Mouse (Mus musculus) cerebellum, adult 11 months (tissue): ENCODE results near the gene Pfdn6.

Experiments
- DNase-seq: peaks from one replicate; pipeline ENCODE4 v3.0.0; 2022

Pfdn6 gene

DNA sequence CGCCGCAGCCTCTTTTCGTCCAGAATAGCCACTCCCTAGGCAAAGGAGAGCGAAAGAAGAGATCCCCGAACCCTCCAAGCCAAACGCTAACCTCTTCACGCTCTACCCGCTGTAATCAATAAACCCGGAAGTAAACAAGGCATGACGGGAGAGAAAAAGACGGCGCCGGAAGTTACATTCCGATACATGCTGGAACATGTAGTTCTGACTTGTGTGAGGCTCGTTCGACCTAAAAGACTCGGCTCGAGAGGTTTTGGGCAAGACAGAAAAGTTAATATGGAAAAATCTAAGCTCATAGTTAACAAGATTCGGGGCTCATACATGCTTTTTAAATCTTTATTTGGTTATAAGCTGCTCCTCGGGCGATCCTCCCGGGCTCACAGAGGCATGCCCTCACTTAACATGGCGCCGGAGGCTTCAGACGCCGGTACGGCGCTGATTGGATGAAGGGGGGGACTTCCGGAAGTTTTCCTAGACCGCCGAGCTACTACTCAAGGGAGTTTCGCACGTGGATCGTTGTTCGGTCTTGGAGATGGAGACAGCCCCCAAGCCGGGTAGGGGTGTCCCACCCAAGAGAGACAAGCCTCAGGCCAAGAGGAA, at the start of gene Pfdn6, which contains the start of gene Wdr46:
Gene Pfdn6, minus strand, starts transcription at position 138 of the 600 bp plus-strand sequence.
Gene Wdr46, plus strand, starts transcription at position 455 of the 600 bp plus-strand sequence.
- peak; percentile 76 for DNase-seq

DNA sequence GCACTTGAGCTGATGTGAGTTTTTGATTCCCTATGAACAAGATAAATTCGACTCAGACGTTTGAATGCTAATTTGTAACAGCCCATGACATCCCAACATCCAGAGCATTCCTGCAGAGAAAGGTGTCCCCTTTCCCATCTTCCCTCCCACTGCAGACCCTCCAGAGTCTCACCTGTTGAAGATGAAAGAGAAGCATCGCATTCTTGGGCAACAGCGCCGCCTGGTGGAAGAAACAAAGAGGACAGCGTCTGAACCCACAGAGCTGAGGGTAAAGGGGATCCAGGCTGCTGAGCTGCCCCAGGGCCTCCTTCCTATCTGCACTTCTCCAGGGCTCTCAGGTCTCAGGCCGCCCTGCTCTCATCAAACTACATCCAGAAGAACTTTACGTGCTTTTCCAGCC, 42.0 kb upstream of the Pfdn6 start:
- DNase-seq = peak; percentile 64

DNA sequence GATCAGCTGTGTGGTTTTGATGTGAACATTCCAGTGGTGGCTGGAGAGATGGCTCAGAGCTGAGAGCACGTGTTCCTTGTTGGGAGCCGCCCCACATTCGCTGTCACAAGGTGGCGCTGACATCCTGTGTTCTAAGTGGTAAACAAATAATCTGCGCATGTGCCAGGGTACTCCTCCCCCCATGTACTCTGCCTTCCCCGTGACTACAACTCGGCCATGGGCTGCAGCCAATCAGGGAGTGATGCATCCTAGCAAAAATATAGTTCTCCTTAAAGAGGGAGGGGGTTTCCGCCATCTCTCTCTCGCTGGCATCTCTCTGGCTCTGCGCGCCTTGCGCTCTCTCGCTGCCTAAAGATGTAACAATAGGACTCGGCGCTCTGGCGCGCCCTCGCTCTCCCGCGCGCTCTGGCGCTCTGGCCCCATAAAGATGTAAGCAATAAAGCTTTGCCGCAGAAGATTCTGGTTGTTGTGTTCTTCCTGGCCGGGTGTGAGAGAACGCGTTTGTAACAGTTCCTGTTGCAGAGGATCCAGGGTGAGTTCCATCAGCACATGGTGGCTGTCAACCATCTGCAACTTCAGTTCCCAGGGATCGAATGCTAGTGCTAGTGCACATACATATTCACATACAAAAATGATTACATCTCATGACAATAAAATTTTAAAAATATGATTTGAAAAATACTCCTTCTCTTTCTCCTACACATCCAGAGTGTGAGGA, 41.2 kb upstream of the Pfdn6 start:
- peak; percentile 87 for DNase-seq

DNA sequence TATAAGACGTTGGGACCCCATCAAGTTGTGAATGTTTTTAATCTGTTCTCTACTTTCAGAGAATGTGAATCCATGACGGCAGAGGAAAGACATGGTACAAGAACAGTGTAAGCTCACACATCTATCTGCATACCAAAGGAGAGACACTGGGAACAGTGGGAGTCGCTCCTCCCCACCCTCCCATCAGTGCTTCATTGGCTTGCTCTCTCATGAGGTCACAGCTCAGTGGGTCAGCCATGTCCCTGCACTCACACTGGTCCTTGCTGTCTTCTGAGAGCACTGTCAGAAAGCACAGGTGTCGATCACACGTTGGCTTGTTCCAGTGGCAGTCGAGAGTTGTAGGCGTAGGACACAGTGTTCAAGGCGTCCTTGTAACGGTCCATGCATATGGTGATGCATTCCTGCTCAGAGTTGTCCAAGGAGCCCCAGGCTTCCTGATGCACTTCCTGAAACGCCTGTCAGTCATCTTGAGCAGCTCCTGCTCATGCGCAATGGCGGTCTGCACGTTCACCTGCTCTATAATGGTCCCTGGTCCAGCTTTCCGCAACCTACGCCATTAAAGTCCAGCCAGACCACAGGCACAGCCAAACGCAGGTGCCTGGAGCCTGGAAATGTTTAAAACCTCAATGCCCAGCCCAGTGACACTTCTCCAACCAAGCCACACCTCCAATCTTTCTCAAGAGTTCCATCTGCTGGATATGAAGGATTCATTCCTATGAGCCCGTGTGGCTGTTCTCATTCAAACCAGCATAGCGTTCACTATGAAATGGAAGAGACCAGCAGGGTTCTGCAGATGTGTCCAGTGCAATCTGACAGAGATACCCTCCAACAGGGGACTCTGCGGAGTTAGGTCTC, 40.3 kb upstream of the Pfdn6 start:
- no peak for DNase-seq

DNA sequence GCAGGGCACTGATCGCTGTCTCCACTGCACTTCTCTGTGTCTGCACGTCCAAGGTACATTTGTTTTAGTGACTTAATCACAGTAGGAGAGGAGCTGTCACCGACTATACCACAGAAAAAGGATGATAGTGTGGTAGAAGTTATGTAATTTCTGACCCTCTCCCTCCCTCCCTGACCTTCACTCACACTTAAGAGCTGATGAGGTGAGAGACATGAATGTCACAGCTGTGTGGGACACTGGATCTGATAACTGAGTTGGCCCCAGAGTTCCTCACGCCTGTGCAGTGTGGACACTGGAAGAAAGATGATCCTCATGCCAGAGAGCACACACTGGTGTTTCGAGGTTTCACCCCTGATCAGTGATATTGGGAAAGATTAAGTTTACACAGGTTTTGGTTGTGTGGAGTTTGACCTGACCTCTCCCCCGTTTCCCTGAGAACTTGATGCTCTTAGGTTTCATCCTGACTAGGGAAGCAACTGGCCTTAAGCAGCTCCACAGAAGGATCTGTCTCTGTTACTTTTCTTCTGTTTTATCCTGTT, 39.4 kb upstream of the Pfdn6 start:
- DNase-seq = no peak

DNA sequence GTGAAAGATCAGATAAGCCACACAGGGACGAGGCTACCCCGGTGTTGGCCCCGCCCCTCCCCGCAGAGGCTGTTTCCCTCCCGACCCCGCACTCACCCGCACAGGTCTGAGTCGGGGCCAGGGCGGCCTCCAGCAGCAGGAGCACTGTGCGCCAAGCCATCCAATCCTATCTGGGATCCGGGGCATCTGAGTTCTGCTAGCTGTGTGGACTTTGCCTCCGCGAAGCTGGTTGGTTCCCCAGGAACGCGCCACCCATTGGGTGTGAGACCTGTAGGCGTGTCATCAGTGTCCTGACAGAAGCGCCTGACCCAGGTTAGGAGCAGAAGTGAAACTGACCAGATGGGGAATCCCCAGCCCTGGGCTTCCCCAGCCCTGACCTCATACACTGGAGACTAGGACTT, 38.5 kb upstream of the Pfdn6 start:
- DNase-seq = peak; percentile 75

DNA sequence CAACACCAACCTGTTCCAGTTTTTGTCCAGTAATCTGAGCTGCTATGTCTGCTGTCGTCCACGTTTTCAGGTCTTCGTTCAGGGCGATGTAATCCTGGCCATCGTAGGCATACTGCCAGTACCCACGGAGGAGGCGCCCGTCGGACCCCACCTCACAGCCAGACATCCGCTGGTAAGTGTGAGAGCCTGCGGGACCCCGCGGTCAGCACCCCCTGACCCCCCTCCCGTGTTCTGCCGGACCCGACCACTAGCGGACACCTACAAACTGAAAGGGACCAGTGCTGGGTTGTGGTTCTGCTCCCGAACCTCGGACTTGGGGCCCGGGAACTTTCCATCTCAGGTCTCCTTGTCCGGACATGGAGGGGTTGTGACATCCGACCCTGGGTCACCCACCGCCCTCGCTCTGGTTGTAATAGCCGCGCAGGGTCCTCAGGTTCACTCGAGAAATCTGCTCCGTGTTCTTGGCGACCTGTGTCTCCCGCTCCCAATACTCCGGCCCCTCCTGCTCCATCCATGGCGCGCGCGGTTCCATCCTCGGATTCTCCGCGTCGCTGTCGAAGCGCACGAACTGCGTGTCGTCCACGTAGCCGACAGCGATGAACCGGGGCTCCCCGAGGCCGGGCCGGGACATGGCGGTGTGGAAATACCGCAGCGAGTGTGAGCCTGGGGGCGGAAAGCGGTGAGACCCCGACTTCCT, 37.9 kb upstream of the Pfdn6 start:
- DNase-seq = no peak

DNA sequence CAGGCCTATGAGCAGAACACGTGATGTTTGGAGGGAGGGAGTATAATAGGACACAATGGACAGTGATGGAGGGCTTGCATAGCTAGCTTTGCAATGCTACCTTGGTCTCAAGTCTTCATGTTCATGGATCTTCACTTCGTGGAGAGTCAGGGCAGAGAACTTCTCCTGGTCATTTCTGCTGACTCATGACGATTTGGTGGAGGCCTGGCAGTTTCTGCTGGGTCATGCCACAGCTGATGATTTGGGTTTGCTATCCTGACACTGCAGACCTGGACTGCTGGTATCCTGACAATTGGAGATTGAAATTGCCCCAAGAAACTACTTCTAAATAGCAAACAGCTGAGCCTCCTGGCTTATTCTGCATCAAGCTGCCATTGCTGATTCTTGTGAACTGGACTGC, 33.4 kb upstream of the Pfdn6 start:
- no peak for DNase-seq

DNA sequence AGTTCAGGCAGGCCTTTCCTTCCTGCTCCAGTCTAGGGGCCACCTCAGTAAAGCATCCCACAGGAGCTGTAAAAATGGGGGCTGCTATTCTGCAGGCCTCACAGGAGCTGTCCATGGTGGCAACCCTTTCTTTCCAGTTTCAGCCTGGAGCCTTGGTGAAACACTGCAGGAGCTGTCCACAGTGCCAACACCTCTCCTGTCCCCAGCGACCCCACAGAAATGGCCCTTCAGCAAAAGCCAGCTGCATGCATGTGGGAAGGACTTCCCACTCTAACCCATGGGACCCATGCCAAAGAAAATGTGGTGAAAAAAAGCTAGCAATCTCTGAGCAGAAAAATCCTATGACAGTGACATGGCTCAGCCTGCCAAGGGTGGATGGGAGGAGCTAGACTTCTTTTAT, 32.5 kb upstream of the Pfdn6 start:
- DNase-seq = no peak

DNA sequence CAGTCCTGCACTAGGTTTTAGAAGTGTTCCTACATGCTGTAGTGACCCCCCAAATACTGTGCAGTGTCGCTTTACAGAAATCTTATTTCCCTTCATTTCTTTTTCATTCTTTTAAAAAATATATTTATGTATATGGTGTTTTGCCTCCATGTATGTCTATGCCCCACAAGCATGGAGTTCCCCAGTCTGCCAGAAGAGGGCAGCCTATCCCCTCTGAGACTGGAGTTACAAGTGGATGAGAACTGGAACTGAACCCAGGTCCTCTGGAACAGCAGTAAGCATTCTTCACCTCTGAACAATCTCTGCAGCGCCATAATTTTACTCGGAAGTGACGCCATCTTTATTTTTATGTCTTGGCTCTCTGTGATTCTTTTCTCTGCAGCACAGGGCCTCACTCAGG, 29.3 kb upstream of the Pfdn6 start:
- DNase-seq = no peak

DNA sequence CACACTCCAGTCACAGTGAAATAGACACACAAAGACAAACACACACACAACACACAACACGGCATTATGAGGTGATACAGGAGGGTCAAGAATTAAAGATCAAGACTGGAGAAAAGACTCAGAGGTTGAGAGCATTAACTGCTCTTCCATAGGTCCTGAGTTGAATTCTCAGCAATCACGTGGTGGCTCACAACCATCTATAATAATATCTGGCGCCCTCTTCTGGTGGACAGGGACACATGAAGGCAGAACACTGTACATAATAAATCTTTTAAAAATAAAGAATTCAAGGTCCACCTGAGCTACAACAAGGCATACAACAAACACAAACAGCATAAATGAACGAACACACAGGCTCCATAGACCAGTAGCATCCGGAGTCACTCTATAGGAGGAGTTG, 28.8 kb upstream of the Pfdn6 start:
- no peak for DNase-seq

DNA sequence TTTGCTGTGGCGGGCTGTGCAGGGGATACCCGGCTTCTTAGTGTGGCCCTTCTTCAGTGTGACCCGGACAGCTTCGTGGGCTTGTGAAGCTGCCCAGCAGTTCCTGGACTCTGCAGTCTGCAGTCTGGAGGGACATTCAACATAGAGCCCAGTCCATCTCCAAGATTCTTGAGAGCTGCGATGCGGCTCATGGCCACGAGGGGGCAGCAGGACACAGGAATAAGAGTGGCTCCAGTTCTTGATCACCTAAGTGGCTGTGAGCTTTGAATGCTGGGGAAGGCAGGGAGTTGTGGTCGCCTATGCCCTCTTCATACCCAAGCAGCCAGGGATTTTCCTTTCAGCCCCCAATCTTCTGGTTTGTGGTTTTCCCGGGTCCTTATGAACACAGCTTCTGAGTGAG, 28.3 kb upstream of the Pfdn6 start:
- peak; percentile 73 for DNase-seq

DNA sequence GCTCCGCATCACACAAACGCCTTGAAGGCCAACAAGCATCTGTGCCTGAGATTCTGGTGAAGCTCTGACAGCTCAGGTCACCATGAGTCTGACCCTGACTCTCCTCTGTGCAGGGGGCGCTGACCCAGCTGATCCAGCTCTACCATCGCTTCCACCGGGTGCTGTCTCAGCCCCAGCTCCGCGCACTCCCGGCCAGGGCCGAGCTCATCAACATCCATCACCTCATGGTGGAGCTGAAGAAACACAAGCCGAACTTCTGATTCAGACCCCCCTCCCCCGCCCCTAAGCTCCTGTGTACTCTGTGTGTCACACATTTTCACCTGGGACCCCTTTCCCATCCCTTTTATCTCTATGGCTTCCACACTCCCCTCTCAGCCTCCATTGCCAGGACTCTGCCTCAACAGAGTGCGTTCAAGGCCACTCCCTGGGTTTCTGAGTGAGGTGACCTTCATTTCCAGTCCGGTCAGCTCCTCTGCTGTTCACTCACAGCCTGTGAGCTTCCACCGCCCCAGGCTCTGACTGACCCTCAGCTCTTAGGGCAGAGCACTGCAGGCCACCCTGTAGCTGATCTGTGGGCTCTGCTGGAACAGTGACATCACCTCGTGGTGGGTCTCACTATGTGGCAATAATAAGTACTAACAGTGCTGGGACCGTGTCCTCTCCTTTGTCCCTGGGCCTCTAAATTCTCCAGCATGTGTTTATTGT, 25.9 kb upstream of the Pfdn6 start:
- DNase-seq = no peak

DNA sequence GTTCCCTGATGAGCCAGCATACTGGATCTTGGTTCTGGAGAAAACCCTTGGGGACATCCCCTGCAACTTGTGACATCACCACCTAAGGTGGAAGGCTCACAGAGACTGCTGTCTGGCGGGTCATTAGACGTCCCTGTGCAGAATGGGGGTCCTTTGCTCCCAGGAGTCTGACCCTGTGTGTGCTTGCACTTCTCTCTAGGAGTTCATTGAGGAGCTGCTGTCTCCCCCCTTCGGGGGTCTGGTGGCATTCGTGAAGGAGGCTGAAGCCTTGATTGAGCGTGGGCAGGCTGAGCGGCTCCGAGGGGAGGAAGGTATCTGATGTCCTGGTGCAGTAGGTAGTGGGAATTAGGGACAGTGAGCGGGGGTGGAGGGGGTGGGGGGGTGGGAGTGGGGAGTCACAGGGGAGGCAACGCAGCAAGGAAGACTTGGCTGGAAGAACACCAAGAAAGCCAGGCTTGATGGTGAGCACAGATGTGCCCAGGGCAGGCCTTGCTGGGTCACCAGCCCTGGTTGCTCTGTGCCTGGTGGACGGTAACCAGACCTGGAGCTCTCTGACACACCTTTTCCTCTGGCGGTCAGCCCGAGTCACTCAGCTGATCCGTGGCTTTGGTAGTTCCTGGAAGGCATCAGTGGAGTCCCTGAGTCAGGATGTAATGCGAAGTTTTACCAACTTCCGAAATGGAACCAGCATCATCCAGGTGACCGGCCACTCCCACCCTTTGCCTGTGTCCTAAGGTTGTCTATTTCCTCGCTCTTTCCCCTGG, 25.1 kb upstream of the Pfdn6 start:
- no peak for DNase-seq

DNA sequence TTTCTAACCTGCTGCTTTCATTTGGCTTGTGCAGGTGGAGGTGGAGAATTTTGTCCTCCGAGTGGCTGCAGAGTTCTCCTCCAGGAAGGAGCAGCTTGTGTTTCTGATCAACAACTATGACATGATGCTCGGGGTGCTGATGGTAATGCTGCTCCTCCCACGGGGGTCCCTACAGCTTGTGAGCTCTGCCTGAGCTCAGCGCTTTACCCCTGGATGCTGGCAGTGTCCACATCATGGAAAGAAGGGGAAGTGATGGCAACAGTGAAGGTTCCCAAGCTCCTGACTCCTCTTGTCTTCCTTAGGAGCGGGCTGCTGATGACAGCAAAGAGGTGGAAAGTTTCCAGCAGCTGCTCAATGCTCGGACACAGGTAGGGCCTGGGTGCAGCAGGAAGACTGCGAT, 22.7 kb upstream of the Pfdn6 start:
- DNase-seq = no peak

DNA sequence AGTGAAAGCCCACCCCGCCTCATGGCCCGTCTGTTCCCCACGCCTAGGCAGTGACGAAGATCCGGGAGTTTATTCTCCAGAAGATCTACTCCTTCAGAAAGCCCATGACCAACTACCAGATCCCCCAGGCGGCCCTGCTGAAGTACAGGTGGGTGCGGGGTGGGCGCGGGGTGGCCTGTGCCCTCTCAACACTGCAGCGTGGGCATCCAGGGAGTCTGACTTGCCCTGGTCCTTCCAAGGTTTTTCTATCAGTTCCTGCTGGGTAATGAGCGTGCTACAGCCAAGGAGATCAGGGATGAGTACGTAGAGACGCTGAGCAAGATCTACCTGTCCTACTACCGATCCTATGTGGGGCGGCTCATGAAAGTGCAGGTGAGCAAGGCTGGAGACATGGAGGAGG, 19.8 kb upstream of the Pfdn6 start:
- DNase-seq = no peak

DNA sequence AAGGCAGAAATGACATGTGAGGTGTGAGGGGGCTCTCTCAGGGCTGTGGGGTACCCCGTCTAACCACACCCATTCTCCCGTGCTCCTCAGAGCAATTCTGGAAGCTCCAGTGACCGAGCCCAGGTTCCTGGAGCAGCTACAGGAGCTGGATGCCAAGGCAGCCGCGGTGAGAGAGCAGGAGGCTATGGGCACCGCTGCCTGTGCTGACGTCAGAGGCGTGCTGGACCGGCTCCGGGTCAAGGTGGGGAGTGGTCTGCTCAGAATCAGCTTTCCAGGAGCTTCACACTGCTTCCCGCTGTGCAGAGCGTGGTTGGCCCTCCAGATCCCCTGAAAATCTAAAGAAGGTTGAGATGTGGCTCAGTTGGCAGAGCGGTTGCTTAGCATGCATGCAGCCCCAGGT, 19.0 kb upstream of the Pfdn6 start:
- no peak for DNase-seq

DNA sequence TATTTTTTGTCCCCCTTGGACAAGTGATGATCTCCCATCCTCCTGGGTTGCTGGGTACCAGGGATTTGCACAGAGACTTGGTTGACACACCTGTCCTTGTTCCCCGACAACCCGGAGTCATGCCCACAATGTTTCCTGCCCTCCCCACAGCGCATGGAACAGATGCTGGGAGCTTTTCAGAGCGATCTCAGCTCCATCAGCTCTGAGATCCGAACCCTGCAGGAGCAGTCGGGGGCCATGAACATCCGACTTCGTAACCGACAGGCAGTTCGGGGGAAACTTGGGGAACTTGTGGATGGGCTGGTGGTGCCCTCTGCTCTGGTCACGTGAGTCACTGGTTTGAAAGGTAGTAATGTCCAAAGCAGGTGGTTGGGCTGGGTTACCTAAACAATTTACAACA, 18.3 kb upstream of the Pfdn6 start:
- no peak for DNase-seq

DNA sequence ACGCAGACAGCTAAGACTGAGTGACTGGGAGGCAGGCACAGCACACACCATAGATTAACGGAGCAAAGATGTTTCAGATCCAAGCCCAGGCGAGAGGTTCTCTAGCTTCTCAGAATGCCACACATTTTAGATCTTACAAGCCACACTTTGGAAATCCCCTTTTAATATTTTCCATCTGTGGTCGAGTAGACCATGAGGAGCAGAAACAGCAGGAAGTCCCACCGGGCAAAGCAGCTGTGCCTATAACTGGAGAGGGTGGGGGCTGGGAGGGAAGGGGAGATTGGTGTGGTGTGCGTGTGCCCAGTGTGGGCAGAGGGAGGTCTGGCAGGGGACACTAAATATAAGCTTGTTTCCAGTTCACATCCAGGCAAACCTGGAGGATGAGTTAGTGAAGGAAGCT, 17.4 kb upstream of the Pfdn6 start:
- DNase-seq = no peak

DNA sequence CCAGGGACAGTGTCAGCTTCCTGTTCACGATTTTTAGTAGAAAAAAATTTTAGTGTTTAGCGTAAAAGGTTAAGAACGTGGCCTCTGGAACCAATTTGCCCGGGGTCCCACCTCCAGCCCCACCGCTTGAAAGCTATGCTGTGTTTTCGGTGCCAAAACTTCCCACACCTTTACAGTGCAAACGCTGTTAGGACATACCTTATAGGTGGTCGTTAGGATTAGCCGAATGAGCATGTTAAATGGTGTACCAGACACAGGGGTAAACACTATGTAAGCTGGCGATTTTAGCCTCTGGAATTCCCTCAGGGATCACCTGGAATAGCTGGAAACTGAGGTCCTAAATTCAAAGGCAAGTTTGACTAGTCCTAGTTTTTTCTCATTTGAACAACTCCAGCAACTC, 16.2 kb upstream of the Pfdn6 start:
- no peak for DNase-seq

DNA sequence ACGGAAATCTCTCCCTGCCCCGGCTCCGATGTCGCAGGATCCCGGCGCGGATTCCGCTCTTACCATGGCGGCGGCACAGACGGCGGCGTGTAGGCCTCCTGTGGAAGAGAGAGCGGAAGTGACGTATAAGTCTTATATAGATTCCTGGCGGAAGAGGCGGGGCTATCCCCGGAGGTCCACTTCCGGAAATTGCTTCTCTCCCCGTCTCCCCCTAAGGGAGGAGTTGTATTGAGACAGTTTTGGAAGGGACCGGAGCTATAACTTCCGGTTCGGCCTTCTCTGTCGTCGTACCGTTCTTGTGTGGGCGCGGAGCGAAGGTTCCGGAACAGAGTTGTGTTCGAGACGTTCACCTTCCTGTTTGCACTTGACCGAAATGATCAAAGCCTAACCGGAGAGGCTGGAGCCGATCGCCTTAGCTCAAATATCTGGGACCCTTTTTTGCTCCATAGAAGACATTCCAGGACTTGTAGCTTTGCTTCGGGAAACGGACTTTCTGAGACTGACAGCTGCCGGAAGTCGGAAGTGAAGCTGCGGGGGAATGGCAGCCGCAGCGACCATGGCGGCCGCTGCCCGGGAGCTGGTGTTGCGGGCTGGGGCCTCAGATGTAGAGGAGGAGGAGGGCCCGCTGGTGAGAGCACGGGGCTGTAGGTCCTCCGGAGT, 15.5 kb upstream of the Pfdn6 start, which contains the start of the genes Vps52 and Rps18:
Gene Vps52, plus strand, starts transcription at position 258 of the 660 bp plus-strand sequence.
Gene Rps18, minus strand, starts transcription at position 447 of the 660 bp plus-strand sequence.
- peak; percentile 98 for DNase-seq
